Mouse (Mus musculus): ENCODE data around the gene Ppm1a. TPM values are rescaled to one million over a fixed set of nuclear protein-coding genes. Genes with fewer than 3 reads are reported as not detected.

The Ppm1a gene
- total RNA-seq, 1 experiment: 121 TPM

DNA sequence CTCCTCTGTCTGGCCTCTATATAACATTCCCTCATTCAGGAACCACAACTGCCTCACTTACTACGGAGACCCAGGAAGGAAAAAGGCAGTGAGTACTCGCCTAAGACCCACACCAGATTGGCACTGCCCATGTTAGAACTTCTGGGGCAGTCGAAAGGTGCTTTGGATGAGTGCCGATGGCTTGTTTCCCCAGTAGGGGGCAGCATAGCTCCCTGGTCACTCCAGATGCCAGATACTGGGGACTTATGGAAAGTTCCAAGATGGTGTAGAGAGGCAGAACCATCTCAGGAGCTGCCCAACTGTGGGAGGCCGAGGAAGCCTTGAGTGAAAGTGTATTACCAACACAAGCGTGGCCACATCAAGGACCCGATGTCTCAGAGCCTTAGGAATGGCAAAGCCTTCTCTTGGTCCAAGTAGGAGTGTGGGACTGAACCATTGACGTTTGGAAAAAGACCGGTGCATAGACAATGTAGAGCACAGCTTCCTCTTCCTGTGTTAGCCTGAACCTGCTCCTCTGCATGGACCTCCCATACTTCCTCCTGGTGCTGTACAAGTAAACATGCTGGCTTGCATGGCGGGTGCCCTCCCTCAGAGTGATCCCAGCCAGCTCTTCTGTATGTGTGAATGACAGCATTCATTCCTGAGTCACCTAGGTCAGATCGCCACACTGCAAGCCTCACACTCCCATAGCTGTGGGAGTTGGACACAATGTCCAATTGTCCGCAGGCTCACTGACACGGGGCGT, 77.7 kb downstream of the Ppm1a start:
- Histone ChIP-seq H3K4me3 (ENCODE audit: insufficient read depth in 1 of 2, low read depth in 1 of 2, low read length in 2 of 2, poor library complexity in 1 of 2, severe bottlenecking in 1 of 2) (peak overlapping the region; percentile 26 to 49; a peak in 3 of 4 replicates), H3K9me3 (ENCODE audit: control insufficient read depth, insufficient read depth, low read depth, low read length) (no peaks in the 10 kb centered on the region), H3K9ac (ENCODE audit: insufficient read depth, low read depth, low read length, poor library complexity, severe bottlenecking) (no peak overlapping the region), H3K27ac (ENCODE audit: insufficient read depth, low read depth, low read length, poor library complexity, severe bottlenecking) (no peak overlapping the region), H3K4me1 (ENCODE audit: control insufficient read depth in 2 of 2, insufficient read depth in 2 of 2, low read length in 2 of 2, poor library complexity in 1 of 2) (peaks cover 0 to 8% of the 10 kb centered on the region in 2 experiments; a peak in 1 of 4 replicates), H3K36me3 (ENCODE audit: control insufficient read depth, insufficient read depth, low read length, poor library complexity, severe bottlenecking) (no peaks in the 10 kb centered on the region)
- TF ChIP-seq ZC3H11A (IDR thresholded peaks at IDR 0.05; ENCODE audit: borderline replicate concordance, low read depth, low read length): no peak
- TF ChIP-seq CHD2 (IDR thresholded peaks at IDR 0.05; ENCODE audit: low read depth, low read length): no peak
- no peak for TF ChIP-seq MAFK (IDR thresholded peaks at IDR 0.05; ENCODE audit: insufficient read depth, low read depth, low read length)
- no peak for TF ChIP-seq HCFC1 (IDR thresholded peaks at IDR 0.05; ENCODE audit: borderline replicate concordance, insufficient read depth, low read length)
- no peak for TF ChIP-seq ZNF384 (IDR thresholded peaks at IDR 0.05; ENCODE audit: low read depth, low read length)
- no peak for DNase-seq (ENCODE audit: low read depth, low spot score)
- in situ Hi-C loops (cut with MboI; ENCODE audit: low sequenced_read_pairs in 2 of 2, unreplicated experiment in 2 of 2): loop anchor here (5.0 to 25.0 kb wide), 2 partner anchors 127 to 132 kb away; no protein-coding TSS in a partner anchor

DNA sequence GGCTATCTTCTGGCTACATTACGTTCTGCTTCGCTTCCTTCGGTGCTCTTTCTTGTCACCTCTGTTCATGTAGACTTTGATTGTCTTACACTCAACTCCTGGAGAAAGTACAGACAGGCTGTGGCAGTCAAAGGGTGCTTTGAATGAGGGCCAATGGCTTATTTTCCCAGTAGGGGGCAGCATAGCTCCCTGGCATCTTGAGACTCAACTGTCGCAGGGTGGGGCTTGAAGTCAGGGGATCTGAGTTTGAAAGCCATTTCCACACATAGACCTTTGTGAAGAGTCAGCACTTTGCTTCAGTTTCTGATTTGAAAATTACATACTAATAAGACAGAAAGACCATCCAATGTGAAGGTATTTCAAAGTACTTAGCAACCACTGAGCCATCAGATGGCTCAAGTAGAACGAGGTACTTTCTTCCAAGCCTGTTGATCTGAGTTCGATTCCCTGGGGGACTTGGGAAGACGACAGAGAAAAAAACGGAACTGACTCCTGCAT, 78.3 kb downstream of the Ppm1a start:
- peak; percentile 80 for DNase-seq (ENCODE audit: low read depth, low spot score)
- Histone ChIP-seq H3K27ac (ENCODE audit: insufficient read depth, low read depth, low read length, poor library complexity, severe bottlenecking) (no peak overlapping the region), H3K4me3 (ENCODE audit: insufficient read depth in 1 of 2, low read depth in 1 of 2, low read length in 2 of 2, poor library complexity in 1 of 2, severe bottlenecking in 1 of 2) (peak overlapping the region in 1 of 2 experiments; percentile 49; a peak in 2 of 4 replicates), H3K9ac (ENCODE audit: insufficient read depth, low read depth, low read length, poor library complexity, severe bottlenecking) (no peak overlapping the region), H3K4me1 (ENCODE audit: control insufficient read depth in 2 of 2, insufficient read depth in 2 of 2, low read length in 2 of 2, poor library complexity in 1 of 2) (peaks cover 0 to 8% of the 10 kb centered on the region in 2 experiments; a peak in 1 of 4 replicates), H3K9me3 (ENCODE audit: control insufficient read depth, insufficient read depth, low read depth, low read length) (no peaks in the 10 kb centered on the region), H3K36me3 (ENCODE audit: control insufficient read depth, insufficient read depth, low read length, poor library complexity, severe bottlenecking) (no peaks in the 10 kb centered on the region)
- TF ChIP-seq ZC3H11A (IDR thresholded peaks at IDR 0.05; ENCODE audit: borderline replicate concordance, low read depth, low read length): peak; percentile 46
- TF ChIP-seq MAFK (IDR thresholded peaks at IDR 0.05; ENCODE audit: insufficient read depth, low read depth, low read length): peak; percentile 63; the same call in 1 of the 2 replicates
- TF ChIP-seq ZNF384 (IDR thresholded peaks at IDR 0.05; ENCODE audit: low read depth, low read length): no peak
- TF ChIP-seq HCFC1 (IDR thresholded peaks at IDR 0.05; ENCODE audit: borderline replicate concordance, insufficient read depth, low read length): no peak
- in situ Hi-C loops (cut with MboI; ENCODE audit: low sequenced_read_pairs in 2 of 2, unreplicated experiment in 2 of 2): loop anchor here (5.0 to 25.0 kb wide), 2 partner anchors 127 to 132 kb away; no protein-coding TSS in a partner anchor

DNA sequence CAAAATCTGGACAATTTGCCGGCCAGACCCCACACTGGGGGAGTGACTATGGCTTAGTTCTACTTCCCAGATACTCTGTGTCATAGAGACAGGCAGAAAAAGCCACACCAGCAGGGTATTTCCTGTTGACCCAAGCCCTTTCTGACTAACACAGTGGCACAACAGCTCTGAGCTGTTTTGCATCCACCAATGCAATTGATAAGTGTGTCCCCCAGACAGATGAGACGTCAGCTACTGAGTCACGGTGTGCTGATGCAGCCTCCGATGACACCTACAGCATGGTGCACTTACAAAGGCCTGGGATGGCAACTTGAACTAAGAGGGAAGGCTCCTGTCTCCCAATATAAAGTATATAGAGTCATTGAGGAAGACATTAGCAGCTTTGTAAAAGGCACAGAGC, 80.0 kb downstream of the Ppm1a start:
- TF ChIP-seq ZNF384 (IDR thresholded peaks at IDR 0.05; ENCODE audit: low read depth, low read length) (no peak), CHD2 (IDR thresholded peaks at IDR 0.05; ENCODE audit: low read depth, low read length) (no peak), ZC3H11A (IDR thresholded peaks at IDR 0.05; ENCODE audit: borderline replicate concordance, low read depth, low read length) (no peak), HCFC1 (IDR thresholded peaks at IDR 0.05; ENCODE audit: borderline replicate concordance, insufficient read depth, low read length) (no peak), MAFK (IDR thresholded peaks at IDR 0.05; ENCODE audit: insufficient read depth, low read depth, low read length) (no peak)
- H3K9me3 ChIP-seq (ENCODE audit: control insufficient read depth, insufficient read depth, low read depth, low read length): no peaks in the 10 kb centered on the region
- in situ Hi-C loops (cut with MboI; ENCODE audit: low sequenced_read_pairs in 2 of 2, unreplicated experiment in 2 of 2): loop anchor here (5.0 to 25.0 kb wide), 2 partner anchors 125 to 130 kb away; no protein-coding TSS in a partner anchor
- H3K36me3 ChIP-seq (ENCODE audit: control insufficient read depth, insufficient read depth, low read length, poor library complexity, severe bottlenecking): no peaks in the 10 kb centered on the region
- no peak for DNase-seq (ENCODE audit: low read depth, low spot score)
- H3K4me3 ChIP-seq (ENCODE audit: insufficient read depth in 1 of 2, low read depth in 1 of 2, low read length in 2 of 2, poor library complexity in 1 of 2, severe bottlenecking in 1 of 2): no peak overlapping the region
- H3K27ac ChIP-seq (ENCODE audit: insufficient read depth, low read depth, low read length, poor library complexity, severe bottlenecking): no peak overlapping the region
- H3K9ac ChIP-seq (ENCODE audit: insufficient read depth, low read depth, low read length, poor library complexity, severe bottlenecking): no peak overlapping the region
- H3K4me1 ChIP-seq (ENCODE audit: control insufficient read depth in 2 of 2, insufficient read depth in 2 of 2, low read length in 2 of 2, poor library complexity in 1 of 2): peaks cover 0 to 9% of the 10 kb centered on the region in 2 experiments; a peak in 1 of 4 replicates

DNA sequence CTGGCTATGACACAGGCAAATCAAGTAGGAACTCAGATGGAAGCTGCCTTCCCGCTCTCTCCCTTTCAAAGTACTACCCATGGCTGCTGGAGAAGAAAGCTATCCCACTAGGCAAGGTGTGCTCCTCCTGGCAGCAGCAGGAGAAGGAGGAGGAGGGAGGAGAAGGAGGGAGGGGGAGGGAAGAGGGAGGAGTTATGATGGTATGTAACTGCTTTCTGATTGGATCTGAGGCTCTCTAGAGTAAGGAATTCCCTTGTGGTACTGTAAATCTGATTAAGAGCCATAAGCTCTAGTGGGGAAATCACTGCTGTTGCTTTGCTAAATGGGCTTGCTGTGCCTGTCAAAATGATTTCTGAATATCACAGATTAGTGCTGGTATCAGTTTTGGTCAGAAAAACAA, 84.2 kb downstream of the Ppm1a start:
- TF ChIP-seq MAFK (IDR thresholded peaks at IDR 0.05; ENCODE audit: insufficient read depth, low read depth, low read length): no peak
- no peak for TF ChIP-seq CHD2 (IDR thresholded peaks at IDR 0.05; ENCODE audit: low read depth, low read length)
- TF ChIP-seq HCFC1 (IDR thresholded peaks at IDR 0.05; ENCODE audit: borderline replicate concordance, insufficient read depth, low read length): no peak
- no peak for TF ChIP-seq ZNF384 (IDR thresholded peaks at IDR 0.05; ENCODE audit: low read depth, low read length)
- no peak for TF ChIP-seq ZC3H11A (IDR thresholded peaks at IDR 0.05; ENCODE audit: borderline replicate concordance, low read depth, low read length)
- peaks cover 6 to 8% of the 10 kb centered on the region in 2 experiments; a peak in 2 of 4 replicates for H3K4me1 ChIP-seq (ENCODE audit: control insufficient read depth in 2 of 2, insufficient read depth in 2 of 2, low read length in 2 of 2, poor library complexity in 1 of 2)
- H3K9ac ChIP-seq (ENCODE audit: insufficient read depth, low read depth, low read length, poor library complexity, severe bottlenecking): no peak overlapping the region
- no peaks in the 10 kb centered on the region for H3K9me3 ChIP-seq (ENCODE audit: control insufficient read depth, insufficient read depth, low read depth, low read length)
- H3K36me3 ChIP-seq (ENCODE audit: control insufficient read depth, insufficient read depth, low read length, poor library complexity, severe bottlenecking): no peaks in the 10 kb centered on the region
- no peak overlapping the region for H3K27ac ChIP-seq (ENCODE audit: insufficient read depth, low read depth, low read length, poor library complexity, severe bottlenecking)
- no peak overlapping the region for H3K4me3 ChIP-seq (ENCODE audit: insufficient read depth in 1 of 2, low read depth in 1 of 2, low read length in 2 of 2, poor library complexity in 1 of 2, severe bottlenecking in 1 of 2)
- in situ Hi-C loops (cut with MboI; ENCODE audit: low sequenced_read_pairs in 2 of 2, unreplicated experiment in 2 of 2): loop anchor here in 1 of 2 experiments (25.0 kb wide), 1 partner anchor 121 kb away; no protein-coding TSS in a partner anchor
- no peak for DNase-seq (ENCODE audit: low read depth, low spot score)

Data from ES-E14 (cell line).